ENCODE assay signal across 7 mouse cellular contexts in genomic region chr7:70505671-70506181, GRCm38 (mm10).
DNase-seq lines count a peak whose midpoint lies in the region.

No protein-coding gene starts in this region.

- DNase-seq in adrenal gland, adult 8-10 months, result peak; percentile 67
- DNase-seq in adrenal gland, postnatal 36 days, result peak; percentile 51 to 72
- peak; percentile 91 for DNase-seq in kidney, adult 9 months
- DNase-seq in lung, postnatal 10 days, result peak; percentile 54
- DNase-seq in layer of hippocampus, adult 9-11 months, result no peak
- no peak for DNase-seq in layer of hippocampus, postnatal 10 days (ENCODE audit: low spot score in 2 of 2)
- DNase-seq in cerebellum, postnatal 10 days, result no peak

Comparison
In these comparisons a context has a peak if more than half of its experiments do, and no peak if none do; other contexts are left out.
1. DNase-seq: peak in adrenal gland, adult 8-10 months (single experiment), adrenal gland, postnatal 36 days (2 of 2), kidney, adult 9 months (single experiment) and lung, postnatal 10 days (single experiment); none in layer of hippocampus, adult 9-11 months (single experiment), layer of hippocampus, postnatal 10 days (0 of 2) and cerebellum, postnatal 10 days (0 of 2).